Mouse (Mus musculus) heart, adult 18-20 months (tissue): Measurements from ENCODE around the gene Lmx1b. TPM values are rescaled to one million over a fixed set of nuclear protein-coding genes. Genes with fewer than 3 reads are reported as not detected.

ENCODE experiments used
- DNase-seq, 2 experiments: peaks; one replicate each; pipeline ENCODE4 v3.0.0; 2021 to 2022; ENCODE audit warnings: mixed read lengths in 1 of 2
- long read RNA-seq, 2 experiments: library from polyadenylated mRNA; stranded (forward); transcript quantifications; one replicate each; pipeline ENCODE4 v2.0.0; 2021
- total RNA-seq, 2 experiments: library from RNA; stranded (reverse); gene quantifications; 2 replicates each; pipeline ENCODE4 v1.2.3; 2021

Gene Lmx1b
- total RNA-seq: under 1 TPM in 1 of 2 experiments, not detected in 1; 0.05 TPM
- long read RNA-seq, experiment 1: 0 reads
- long read RNA-seq, experiment 2: 0 reads

GRCm38 (mm10) chr2:33640171-33640721 lies at the start of gene Lmx1b:
Lmx1b (minus strand) TSS chr2:33640511.
- DNase-seq: no peak

- no peak for DNase-seq
These were observed 49.7 kb upstream of the Lmx1b start for GRCm38 (mm10) chr2:33689880-33690462.

GRCm38 (mm10) chr2:33689155-33689879 lies 49.0 kb upstream of the Lmx1b start:
- DNase-seq: no peak

GRCm38 (mm10) chr2:33683594-33683993 lies 43.3 kb upstream of the Lmx1b start:
- no peak for DNase-seq

GRCm38 (mm10) chr2:33683095-33683494 lies 42.8 kb upstream of the Lmx1b start:
- DNase-seq: no peak

- peak; percentile 32 to 70 for DNase-seq
These were observed 41.9 kb upstream of the Lmx1b start for GRCm38 (mm10) chr2:33682219-33682618.

- DNase-seq: no peak
These were observed 38.8 kb upstream of the Lmx1b start for GRCm38 (mm10) chr2:33678950-33679654.

GRCm38 (mm10) chr2:33672701-33673472 lies 32.6 kb upstream of the Lmx1b start:
- peak in 1 of 2 experiments; percentile 25 for DNase-seq

GRCm38 (mm10) chr2:33668741-33669140 lies 28.4 kb upstream of the Lmx1b start:
- no peak for DNase-seq

- DNase-seq: no peak
These were observed 26.2 kb upstream of the Lmx1b start for GRCm38 (mm10) chr2:33666388-33666945.

- DNase-seq: peak; percentile 43 to 54
These were observed 25.2 kb upstream of the Lmx1b start for GRCm38 (mm10) chr2:33665363-33666058.

GRCm38 (mm10) chr2:33664661-33665060 lies 24.4 kb upstream of the Lmx1b start:
- DNase-seq: no peak

GRCm38 (mm10) chr2:33659288-33659629 lies 18.9 kb upstream of the Lmx1b start:
- peak in 1 of 2 experiments; percentile 35 for DNase-seq

GRCm38 (mm10) chr2:33658602-33659287 lies 18.4 kb upstream of the Lmx1b start:
- DNase-seq: no peak

GRCm38 (mm10) chr2:33652517-33653198 lies 12.3 kb upstream of the Lmx1b start:
- DNase-seq: no peak

- no peak for DNase-seq
These were observed 9.1 kb upstream of the Lmx1b start for GRCm38 (mm10) chr2:33649371-33649770.

GRCm38 (mm10) chr2:33648894-33649293 lies 8.6 kb upstream of the Lmx1b start:
- no peak for DNase-seq

GRCm38 (mm10) chr2:33646283-33646550 lies 5.9 kb upstream of the Lmx1b start:
- DNase-seq: no peak

- DNase-seq: no peak
These were observed 5.4 kb upstream of the Lmx1b start for GRCm38 (mm10) chr2:33645538-33646282.
